Mouse (Mus musculus) liver, adult 2 months (tissue): Measurements from ENCODE around the gene Ndufaf3.

Experiments
- CTCF ChIP-seq: fragments of 200-500 bp; IDR thresholded peaks from 2 replicates; pipeline ENCODE4 v1.5.1; 2011; ENCODE audit warnings: low read depth, low read length, control low read depth
- POLR2A ChIP-seq: fragments of 200-500 bp; IDR thresholded peaks from 2 replicates; pipeline ENCODE4 v1.6.1; 2011; ENCODE audit warnings: low read length, control low read depth; ENCODE audit not compliant: insufficient read depth; ENCODE audit errors: extremely low read depth

DNA sequence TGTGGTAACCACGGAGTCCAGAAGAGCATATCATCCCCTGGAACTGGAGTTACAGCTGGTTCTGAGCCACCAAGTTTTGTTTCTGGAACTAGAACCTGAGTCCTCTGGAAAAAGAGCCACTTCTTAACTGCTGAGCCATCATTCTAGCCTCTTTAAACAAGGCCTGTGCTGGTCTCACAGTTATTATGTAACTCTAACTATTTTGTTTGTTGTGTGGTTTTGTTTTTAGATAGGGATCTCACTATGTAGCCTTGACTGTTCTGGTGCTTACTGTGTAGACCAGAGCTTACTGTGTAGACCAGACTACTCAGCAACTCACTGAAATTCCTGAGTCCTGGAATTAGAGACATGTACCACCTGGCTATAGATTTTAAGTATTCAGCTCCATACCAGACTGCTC, 20.4 kb downstream of the Ndufaf3 start:
- TF ChIP-seq CTCF: no peak
- no peak for TF ChIP-seq POLR2A
